Mouse (Mus musculus): Measurements from ENCODE around the gene Olfr520.

GRCm38 (mm10) chr7:99699709-99700151 is 30.3 kb upstream of the Olfr520 start:
- TF ChIP-seq CTCF (conservative IDR thresholded peaks at IDR 0.05; ENCODE audit: insufficient read depth, insufficient read length, low read depth, low read length) (no peak), POLR2A (IDR thresholded peaks at IDR 0.05; ENCODE audit: low read depth, low read length) (no peak)

Data from kidney, adult 2 months (tissue).